Mouse (Mus musculus) urinary bladder, postnatal 4 days (tissue): Measurements from ENCODE around the gene Utp4.

Source experiments
- DNase-seq, 2 experiments: peaks; one replicate each; pipeline ENCODE4 v3.0.0; 2021 to 2022; ENCODE audit warnings: low spot score in 2 of 2

Gene Utp4

DNA sequence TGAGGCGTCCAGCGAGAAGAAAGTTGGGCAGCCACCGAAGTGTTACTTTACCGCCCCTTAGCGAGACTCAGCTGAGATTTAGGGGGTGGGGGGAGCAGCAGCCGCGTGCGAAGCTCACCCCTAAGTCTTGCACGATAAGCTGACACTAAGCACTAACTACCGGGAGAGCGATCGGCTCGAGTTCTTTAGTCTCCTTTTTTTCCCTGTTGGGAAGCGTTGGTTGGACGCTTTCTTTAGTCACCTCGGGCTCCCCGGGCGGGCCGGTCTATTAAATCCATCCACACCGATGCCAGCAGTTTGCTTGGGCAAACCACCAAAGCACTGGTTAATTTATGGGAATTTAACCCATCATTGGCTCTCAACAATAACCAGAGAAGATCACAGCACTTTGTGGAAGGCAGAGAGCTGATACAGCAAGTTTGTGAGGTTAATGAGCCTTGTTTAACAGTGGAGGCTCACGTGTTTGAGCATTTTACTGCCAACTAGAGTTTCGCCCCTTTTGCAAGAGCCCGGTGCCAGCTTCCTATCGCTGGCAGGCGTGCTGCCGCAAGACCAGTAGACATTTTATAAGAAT, 43.1 kb downstream of the Utp4 start:
- peak; percentile 42 to 62 for DNase-seq

DNA sequence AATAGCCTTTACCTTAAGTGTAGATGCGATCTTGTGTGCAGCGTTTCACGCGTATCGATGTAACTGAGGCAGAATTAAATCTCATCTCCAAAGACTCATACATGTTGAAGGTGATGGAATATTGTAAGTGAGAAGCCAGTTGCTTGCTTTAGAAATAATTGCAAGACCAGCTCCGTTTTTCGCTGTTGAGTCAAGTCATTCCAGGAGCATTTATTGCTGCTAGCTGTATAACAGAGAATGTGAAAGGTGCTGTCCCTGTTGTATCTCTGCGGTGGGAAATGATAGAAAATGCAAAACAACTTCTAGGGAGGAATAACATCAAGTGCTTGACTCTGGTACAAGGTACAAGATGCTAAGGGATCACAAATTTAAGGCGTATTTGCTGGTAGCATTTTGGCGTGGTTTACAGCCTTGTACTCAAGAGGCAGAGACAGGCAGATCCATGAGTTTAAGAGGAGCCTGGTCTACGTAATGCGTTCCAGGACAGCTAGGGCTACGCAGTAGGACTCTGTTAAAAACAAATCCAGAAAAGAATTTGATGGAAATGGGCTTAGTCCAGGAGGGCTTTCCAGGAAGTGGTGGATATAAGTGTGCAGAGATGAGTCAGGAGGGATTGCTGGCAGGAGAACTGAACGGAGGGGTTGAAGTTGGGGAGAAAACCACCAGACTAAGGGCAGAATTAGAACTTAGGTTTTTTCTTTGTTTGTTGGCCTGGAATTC, 43.8 kb downstream of the Utp4 start:
- no peak for DNase-seq

DNA sequence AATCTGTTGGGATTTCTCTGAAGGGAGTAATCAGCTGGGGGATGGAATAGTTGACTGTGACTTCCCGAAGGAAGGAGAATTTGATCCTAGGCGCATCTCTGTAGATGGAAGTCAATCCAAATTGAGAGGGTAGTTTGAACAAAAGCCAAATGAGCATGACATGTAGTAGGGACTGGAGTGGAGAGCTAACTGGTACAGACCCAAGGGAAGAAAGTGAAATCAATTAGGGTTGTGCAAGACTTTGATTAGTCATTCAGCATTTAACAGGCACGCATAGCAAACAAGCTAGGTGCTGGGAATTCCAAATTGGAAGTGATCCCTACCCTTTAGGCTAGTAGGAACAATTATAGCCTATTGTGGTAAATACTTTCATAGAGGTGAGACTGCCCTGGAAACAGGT, 48.4 kb downstream of the Utp4 start:
- no peak for DNase-seq

DNA sequence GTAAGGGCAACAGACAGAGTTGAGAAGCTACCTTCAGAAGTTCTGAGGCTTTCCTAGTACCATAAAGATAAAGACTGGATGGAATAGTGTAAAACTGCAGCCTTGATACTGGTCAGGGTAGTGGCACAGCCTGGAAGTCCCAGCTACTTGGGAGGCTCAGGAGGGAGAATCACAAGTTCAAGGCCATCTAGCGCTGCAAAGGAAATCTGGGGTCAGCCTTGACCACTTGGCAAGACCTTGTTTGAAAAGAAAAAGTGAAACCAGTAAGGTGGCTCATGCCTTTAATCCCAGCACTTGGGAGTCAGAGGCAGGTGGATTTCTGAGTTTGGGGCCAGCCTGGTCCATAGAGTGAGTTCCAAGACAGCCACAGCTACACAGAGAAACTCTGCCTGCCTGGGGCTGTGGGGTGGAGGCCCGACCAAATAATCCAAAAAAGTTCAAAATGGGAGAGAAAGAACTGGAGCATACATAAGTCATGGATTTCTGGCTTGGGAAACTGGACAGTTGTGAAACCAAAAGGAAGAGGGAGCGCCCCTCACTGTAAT, 50.5 kb downstream of the Utp4 start:
- no peak for DNase-seq

DNA sequence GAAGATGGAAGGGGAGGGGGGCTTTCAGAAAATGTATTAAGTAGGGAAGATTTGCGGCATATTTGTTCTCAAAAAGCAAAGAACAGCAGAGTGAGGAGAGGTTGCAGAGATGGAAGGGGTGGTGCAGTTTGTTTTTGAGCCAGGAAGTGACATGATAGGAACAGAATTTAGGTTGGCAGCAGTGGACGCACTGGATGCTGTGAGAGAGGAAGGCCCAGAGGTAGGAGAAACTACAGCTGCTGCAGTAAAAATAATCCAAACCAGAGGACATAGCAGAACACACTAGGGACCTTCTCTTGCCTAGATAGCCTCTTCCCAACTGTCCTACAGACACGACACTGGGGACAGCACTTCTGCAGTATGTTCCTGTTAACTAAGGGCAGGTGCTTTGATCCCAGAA, 51.3 kb downstream of the Utp4 start:
- peak in 1 of 2 experiments; percentile 31 for DNase-seq

DNA sequence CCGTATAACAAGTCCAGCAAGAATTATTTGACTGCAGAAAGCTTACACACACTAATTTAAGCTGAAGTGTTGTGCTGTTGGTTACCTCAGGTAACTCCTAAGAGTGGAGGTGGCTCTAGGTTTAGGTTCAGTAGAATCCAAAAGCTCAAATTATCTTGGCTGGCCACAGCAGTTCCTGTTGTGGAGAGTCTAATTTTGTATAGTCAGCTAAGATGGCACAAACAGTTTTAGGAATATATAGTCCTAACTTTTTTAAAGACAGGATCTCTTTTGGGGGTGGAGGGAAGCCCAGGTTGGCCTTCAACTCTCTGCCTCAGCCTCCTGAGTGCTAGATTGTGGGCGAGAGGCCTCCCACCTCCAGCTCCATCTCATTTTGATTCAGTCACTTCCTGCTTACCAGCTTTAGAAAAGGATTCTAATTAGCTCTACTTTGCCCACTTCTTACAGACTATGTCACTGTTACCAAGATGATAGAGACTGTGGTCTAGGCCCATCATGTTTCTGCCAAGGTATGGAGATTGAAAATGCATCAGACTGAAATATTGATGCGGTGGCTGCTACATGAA, 55.3 kb downstream of the Utp4 start:
- DNase-seq: no peak

DNA sequence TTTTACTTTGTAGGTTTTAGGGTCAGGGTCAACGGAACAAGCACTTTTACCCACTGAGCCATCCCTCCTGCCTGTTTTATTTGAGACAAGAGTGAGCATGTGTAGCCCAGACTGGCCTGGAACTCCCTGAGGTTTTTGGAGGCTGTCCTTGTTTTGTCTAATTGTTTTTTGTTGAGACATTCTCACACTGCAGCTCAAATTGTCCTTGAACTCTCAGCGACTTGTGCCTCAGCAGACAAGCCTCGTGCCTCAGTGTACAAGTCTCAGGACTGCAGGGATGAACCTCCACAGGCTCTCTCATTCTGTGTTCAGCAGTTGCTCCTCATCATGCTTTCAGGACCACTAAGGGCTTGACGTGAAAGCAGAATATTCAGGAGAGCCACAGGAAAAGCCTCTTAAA, 58.3 kb downstream of the Utp4 start:
- DNase-seq: no peak

DNA sequence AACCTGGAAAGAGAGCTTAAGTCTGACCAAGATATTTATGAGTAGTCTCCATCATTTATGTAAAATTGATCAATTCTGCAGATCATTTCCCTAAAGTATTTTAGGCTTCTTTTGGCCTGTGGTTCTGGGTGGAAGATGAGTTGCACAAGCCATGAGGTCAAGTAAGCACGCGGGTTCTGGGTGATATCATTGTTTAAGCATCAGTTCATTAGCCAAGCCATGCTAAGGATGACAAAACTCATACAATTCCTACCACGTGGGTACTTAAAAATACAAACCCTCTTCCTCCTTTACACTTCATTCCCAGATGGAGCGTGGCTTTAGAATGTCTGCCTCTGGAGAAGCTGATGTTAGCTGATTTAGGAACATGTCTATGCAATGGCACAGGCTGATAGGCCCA, 60.1 kb downstream of the Utp4 start:
- no peak for DNase-seq

DNA sequence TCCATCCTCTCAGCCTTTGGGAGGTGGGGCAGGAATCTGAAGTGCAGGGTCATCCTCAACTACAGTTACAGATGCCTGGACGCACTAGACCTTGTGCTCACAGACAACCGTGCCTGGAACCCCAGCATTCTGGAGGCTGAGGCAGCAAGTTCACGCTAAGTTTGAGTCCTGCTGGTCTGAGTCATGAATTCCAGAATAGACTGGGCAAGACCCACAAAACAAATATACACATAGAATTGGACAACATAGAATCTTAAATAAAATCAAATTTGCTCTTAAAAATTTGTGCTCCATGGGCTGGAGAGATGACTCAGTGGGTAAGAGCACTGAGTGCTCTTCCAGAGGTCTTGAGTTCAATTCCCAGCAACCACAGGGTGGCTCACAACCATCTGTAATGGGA, 63.6 kb downstream of the Utp4 start:
- DNase-seq: no peak

DNA sequence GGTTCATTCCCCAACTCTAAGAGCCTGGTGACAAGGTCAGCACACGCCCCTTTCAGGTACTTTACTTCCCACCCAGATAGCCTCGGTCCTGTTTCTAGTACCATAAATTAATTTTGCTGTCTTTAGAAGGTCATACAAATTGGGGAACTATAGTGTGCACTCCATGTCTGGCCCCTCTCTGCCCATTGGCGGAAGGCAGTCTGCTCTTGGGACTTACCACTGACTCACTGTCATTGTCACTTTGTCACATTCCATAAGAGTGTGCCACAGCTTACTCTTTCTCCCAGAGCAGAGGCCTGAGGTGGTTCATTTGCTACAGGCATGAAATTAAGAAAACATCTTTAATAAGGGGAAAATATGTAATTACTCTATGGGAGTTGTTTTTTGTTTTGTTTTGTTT, 64.8 kb downstream of the Utp4 start:
- no peak for DNase-seq

DNA sequence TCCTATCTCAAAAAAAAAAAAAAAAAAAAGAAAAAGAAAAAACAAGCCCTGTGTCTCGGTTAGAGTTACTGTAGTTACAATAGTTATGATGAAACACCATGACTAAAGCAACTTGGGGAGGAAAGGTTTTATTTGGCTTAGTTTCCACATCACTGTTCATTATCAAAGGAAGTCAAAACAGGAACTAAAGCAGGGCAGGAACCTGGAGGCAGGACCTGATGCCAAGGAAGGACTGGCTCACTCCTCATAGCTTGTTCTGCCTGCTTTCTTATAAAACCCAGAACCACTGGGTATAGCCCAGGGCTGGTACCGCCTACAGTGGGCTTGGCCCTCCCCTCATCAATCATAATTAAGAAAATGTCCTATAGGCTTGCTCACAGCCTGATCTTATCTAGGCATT, 66.2 kb downstream of the Utp4 start:
- DNase-seq: no peak

DNA sequence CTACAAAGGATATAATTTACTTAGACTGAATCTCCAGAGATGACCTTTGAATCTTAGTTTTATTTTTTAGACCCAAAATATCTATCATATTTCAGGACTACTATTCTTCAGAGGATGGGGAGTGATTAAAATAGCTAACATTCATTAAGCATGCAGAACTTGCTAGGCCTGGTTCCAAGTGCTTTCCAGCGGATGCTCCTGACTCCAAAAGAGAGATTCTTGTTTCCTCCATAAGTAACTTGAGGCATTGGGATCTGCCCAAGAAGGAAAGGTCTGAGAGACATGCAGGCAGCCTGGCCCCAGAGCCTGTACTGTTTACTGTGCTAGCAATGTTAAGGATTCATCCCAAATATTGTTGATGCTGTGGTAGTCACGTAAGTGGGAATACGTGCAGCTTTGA, 68.9 kb downstream of the Utp4 start:
- no peak for DNase-seq

DNA sequence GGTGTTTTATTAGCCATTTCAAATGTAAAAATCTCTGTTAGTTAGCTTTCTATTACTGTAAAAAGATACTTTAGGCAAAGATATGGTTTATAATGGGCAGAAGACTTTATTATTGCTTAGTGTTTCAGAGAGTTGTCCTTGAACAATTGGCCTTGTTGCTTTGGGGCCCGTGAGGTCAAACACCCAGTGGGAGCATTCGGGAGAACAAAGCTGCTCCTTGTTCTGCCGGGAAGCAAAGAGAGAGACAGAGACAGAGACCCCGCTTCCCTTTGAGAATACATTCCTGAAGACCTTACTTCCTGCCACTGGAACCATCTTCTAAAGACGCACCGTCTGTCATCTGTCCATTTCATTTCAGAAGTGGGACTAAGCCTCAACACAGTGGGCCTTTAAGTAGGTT, 69.9 kb downstream of the Utp4 start:
- no peak for DNase-seq

DNA sequence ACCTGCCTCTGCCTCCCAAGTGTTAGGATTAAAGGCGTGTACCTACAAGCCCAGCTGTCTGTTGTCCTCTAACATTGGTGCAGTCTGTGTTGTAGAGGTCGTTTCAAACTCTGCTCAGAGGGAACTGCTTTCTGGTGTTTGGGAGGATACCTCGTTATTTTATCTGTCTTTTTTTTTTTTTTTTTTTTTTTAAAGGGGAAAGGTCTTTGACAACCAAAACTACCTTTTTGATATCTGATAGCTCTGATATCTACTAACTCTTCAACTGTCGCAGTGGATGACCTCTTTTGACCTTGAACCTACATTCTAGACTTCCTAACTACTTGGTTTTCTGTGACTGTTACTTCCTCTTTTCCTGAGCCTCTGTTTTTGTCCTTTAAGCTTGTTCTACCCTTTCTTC, 71.1 kb downstream of the Utp4 start:
- no peak for DNase-seq

DNA sequence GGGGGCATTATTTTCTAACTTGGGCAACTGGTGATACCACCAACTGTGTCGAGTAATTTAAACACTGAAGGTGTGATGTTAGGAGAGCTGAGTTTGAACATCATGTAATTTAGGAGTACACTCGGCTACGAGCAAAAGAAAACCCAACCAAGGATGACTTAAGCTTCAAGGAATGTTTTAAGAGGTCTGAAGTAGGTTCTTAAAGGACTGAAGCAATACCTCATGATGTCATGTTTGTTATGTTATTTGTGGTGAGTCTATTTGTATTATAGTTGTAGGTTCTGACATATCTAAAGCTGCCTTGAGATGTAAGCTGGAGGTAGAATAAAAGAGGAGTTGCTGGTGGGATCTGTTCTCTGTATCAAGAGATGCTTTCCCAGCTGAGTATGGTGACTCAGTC, 76.5 kb downstream of the Utp4 start:
- DNase-seq: no peak

DNA sequence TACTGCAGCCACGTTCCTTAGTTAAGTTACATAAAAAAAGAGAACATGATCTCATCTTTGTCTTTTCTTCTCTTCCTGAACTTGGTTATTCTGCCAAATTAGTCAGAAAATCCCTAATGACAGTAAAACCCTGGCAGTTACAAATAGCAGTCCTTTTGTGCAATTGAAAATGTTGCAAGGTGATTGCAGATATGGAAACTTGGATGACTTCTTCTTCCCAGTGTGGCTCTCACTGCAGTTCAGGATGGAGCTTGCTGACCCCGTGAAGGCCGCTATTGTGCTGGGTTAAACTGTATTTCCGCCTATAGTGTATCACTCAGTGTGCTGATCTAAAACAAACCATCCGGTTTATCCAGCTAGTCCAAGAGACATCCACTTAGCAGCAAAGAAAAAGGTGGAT, 78.5 kb downstream of the Utp4 start:
- DNase-seq: no peak
